Mouse (Mus musculus): Measurements from ENCODE around the gene Ssbp4. TPM values are rescaled to one million over a fixed set of nuclear protein-coding genes. Genes with fewer than 3 reads are reported as not detected.
A peak's percentile ranks its signal among the peaks of the same experiment; 100 is the strongest.

Ssbp4 gene
- total and polyA plus RNA-seq, 2 experiments from 2014 or later, result 204 to 249 TPM

- Histone ChIP-seq H3K36me3 (ENCODE audit: insufficient read depth) (no peaks in the 10 kb centered on the region), H3K4me3 (ENCODE audit: low read depth, low read length) (no peak overlapping the region), H3K4me2 (ENCODE audit: low read depth) (no peak overlapping the region), H3K27ac (ENCODE audit: low read depth, low read length) (no peak overlapping the region), H3K4me1 (ENCODE audit: insufficient read depth) (peaks cover 12% of the 10 kb centered on the region; the same call in 1 of the 2 replicates), H3K9me3 (ENCODE audit: low read length) (no peaks in the 10 kb centered on the region), H3K9ac (no peak overlapping the region), H3K27me3 (ENCODE audit: insufficient read depth, low read length) (peaks cover 9% of the 10 kb centered on the region; the same call in 1 of the 2 replicates)
- 76% methylated on average over 5 of the region's 5 CpGs for WGBS
- DNase-seq (no peak), ATAC-seq (no peak)
- TF ChIP-seq CTCF (IDR thresholded peaks at IDR 0.05; ENCODE audit: low read depth), result no peak
These were observed 5.8 kb upstream of the Ssbp4 start for GRCm38 (mm10) chr8:70614469-70614868.

GRCm38 (mm10) chr8:70613763-70614162 lies 5.1 kb upstream of the Ssbp4 start:
- Histone ChIP-seq H3K4me3 (ENCODE audit: low read depth, low read length) (no peak overlapping the region), H3K9me3 (ENCODE audit: low read length) (no peaks in the 10 kb centered on the region), H3K9ac (no peak overlapping the region), H3K27ac (ENCODE audit: low read depth, low read length) (no peak overlapping the region), H3K4me1 (ENCODE audit: insufficient read depth) (peaks cover 16% of the 10 kb centered on the region), H3K4me2 (ENCODE audit: low read depth) (no peak overlapping the region), H3K36me3 (ENCODE audit: insufficient read depth) (no peaks in the 10 kb centered on the region), H3K27me3 (ENCODE audit: insufficient read depth, low read length) (peaks cover 14% of the 10 kb centered on the region; the same call in 1 of the 2 replicates)
- ATAC-seq (no peak), DNase-seq (no peak)
- no peak for TF ChIP-seq CTCF (IDR thresholded peaks at IDR 0.05; ENCODE audit: low read depth)
- 9% methylated on average over 1 of the region's 1 CpGs for WGBS

GRCm38 (mm10) chr8:70611849-70612248 lies 3.2 kb upstream of the Ssbp4 start:
- Histone ChIP-seq H3K27me3 (ENCODE audit: insufficient read depth, low read length) (peaks cover 14% of the 10 kb centered on the region; the same call in 1 of the 2 replicates), H3K4me3 (ENCODE audit: low read depth, low read length) (peak overlapping the region; percentile 34; the same call in 1 of the 2 replicates), H3K36me3 (ENCODE audit: insufficient read depth) (no peaks in the 10 kb centered on the region), H3K9me3 (ENCODE audit: low read length) (no peaks in the 10 kb centered on the region), H3K27ac (ENCODE audit: low read depth, low read length) (peak overlapping the region; percentile 58; the same call in 1 of the 2 replicates), H3K4me2 (ENCODE audit: low read depth) (peak overlapping the region; percentile 89), H3K4me1 (ENCODE audit: insufficient read depth) (peaks cover 24% of the 10 kb centered on the region), H3K9ac (no peak overlapping the region; the same call in 1 of the 2 replicates)
- WGBS, result 0% methylated on average over 6 of the region's 6 CpGs
- TF ChIP-seq CTCF (IDR thresholded peaks at IDR 0.05; ENCODE audit: low read depth), result peak; percentile 94
- DNase-seq, result peak; percentile 82
- ATAC-seq, result no peak

GRCm38 (mm10) chr8:70610796-70611771 lies 2.4 kb upstream of the Ssbp4 start:
- peak; percentile 72 for DNase-seq
- H3K4me3 ChIP-seq (ENCODE audit: low read depth, low read length), result peak overlapping the region; percentile 34
- no peak for ATAC-seq
- peaks cover 26% of the 10 kb centered on the region for H3K4me1 ChIP-seq (ENCODE audit: insufficient read depth)
- peak overlapping the region; percentile 58 for H3K27ac ChIP-seq (ENCODE audit: low read depth, low read length)
- H3K36me3 ChIP-seq (ENCODE audit: insufficient read depth), result no peaks in the 10 kb centered on the region
- H3K9me3 ChIP-seq (ENCODE audit: low read length), result no peaks in the 10 kb centered on the region
- peak overlapping the region; percentile 89 for H3K4me2 ChIP-seq (ENCODE audit: low read depth)
- peak overlapping the region; percentile 37 for H3K9ac ChIP-seq
- H3K27me3 ChIP-seq (ENCODE audit: insufficient read depth, low read length), result peaks cover 14% of the 10 kb centered on the region; the same call in 1 of the 2 replicates
- WGBS, result under 1% methylated on average over 54 of the region's 54 CpGs
- peak; percentile 90 for TF ChIP-seq CTCF (IDR thresholded peaks at IDR 0.05; ENCODE audit: low read depth)

- 1% methylated on average over 42 of the region's 45 CpGs for WGBS
- Histone ChIP-seq H3K9me3 (ENCODE audit: low read length) (no peaks in the 10 kb centered on the region), H3K4me3 (ENCODE audit: low read depth, low read length) (peak overlapping the region; percentile 34), H3K9ac (peak overlapping the region; percentile 48), H3K4me2 (ENCODE audit: low read depth) (peak overlapping the region; percentile 89), H3K27me3 (ENCODE audit: insufficient read depth, low read length) (peaks cover 14% of the 10 kb centered on the region; the same call in 1 of the 2 replicates), H3K27ac (ENCODE audit: low read depth, low read length) (peak overlapping the region; percentile 74), H3K4me1 (ENCODE audit: insufficient read depth) (peaks cover 26% of the 10 kb centered on the region), H3K36me3 (ENCODE audit: insufficient read depth) (no peaks in the 10 kb centered on the region)
- TF ChIP-seq CTCF (IDR thresholded peaks at IDR 0.05; ENCODE audit: low read depth), result no peak
- ATAC-seq (peak; percentile 32), DNase-seq (peak; percentile 81)
These were observed 1.4 kb upstream of the Ssbp4 start for GRCm38 (mm10) chr8:70609849-70610795.

- H3K4me2 ChIP-seq (ENCODE audit: low read depth), result peak overlapping the region; percentile 89
- H3K9me3 ChIP-seq (ENCODE audit: low read length), result no peaks in the 10 kb centered on the region
- H3K9ac ChIP-seq, result peak overlapping the region; percentile 48
- H3K27ac ChIP-seq (ENCODE audit: low read depth, low read length), result peak overlapping the region; percentile 74
- peaks cover 26% of the 10 kb centered on the region for H3K4me1 ChIP-seq (ENCODE audit: insufficient read depth)
- H3K36me3 ChIP-seq (ENCODE audit: insufficient read depth), result no peaks in the 10 kb centered on the region
- peak overlapping the region; percentile 34 for H3K4me3 ChIP-seq (ENCODE audit: low read depth, low read length)
- no peak for TF ChIP-seq CTCF (IDR thresholded peaks at IDR 0.05; ENCODE audit: low read depth)
- peaks cover 14% of the 10 kb centered on the region; the same call in 1 of the 2 replicates for H3K27me3 ChIP-seq (ENCODE audit: insufficient read depth, low read length)
- WGBS, result 2% methylated on average over 35 of the region's 39 CpGs
- peak; percentile 76 for DNase-seq
- peak; percentile 58 for ATAC-seq
These were observed 736 bp upstream of the Ssbp4 start for GRCm38 (mm10) chr8:70609368-70609848.

Measured in forebrain, postnatal 0 days (tissue).